Mouse (Mus musculus) small intestine, adult 2 months (tissue): ENCODE measurements around the gene Igfbp7. TPM values are rescaled to one million over a fixed set of nuclear protein-coding genes. Genes with fewer than 3 reads are reported as not detected.

Source experiments
- H3K27ac ChIP-seq: fragments of 200-500 bp; 2 replicates; pipeline ENCODE4 v1.5.1; 2012; ENCODE audit warnings: low read depth, low read length, control low read depth, inconsistent platforms; ENCODE audit not compliant: insufficient read depth
- H3K27me3 ChIP-seq: fragments of 200-500 bp; 2 replicates; pipeline ENCODE4 v1.6.1; 2012; ENCODE audit warnings: mild to moderate bottlenecking, moderate library complexity, low read length, inconsistent platforms; ENCODE audit not compliant: control insufficient read depth, insufficient read depth
- H3K36me3 ChIP-seq: fragments of 200-500 bp; 2 replicates; pipeline ENCODE4 v1.6.1; 2012; ENCODE audit warnings: mild to moderate bottlenecking, low read length, control low read depth, inconsistent platforms; ENCODE audit not compliant: control insufficient read depth, insufficient read depth
- H3K4me1 ChIP-seq: fragments of 200-500 bp; 2 replicates; pipeline ENCODE4 v1.6.1; 2012; ENCODE audit warnings: low read length, inconsistent platforms, mixed read lengths; ENCODE audit not compliant: control insufficient read depth, insufficient read depth, insufficient read length
- H3K4me3 ChIP-seq: fragments of 200-500 bp; 2 replicates; pipeline ENCODE4 v1.5.1; 2012; ENCODE audit warnings: low read depth, mild to moderate bottlenecking, control low read depth, inconsistent platforms, low read length, moderate library complexity
- CTCF ChIP-seq: fragments of 200-500 bp; IDR thresholded peaks from 2 replicates; pipeline ENCODE4 v1.5.1; 2012; ENCODE audit warnings: low read depth, mild to moderate bottlenecking, control low read depth, inconsistent platforms, low read length, moderate library complexity, mixed read lengths; ENCODE audit not compliant: insufficient replicate concordance, insufficient read length; ENCODE audit errors: extremely low read depth
- POLR2A ChIP-seq: fragments of 200-500 bp; IDR thresholded peaks from 2 replicates; pipeline ENCODE4 v1.6.1; 2012; ENCODE audit warnings: low read depth, mild to moderate bottlenecking, control low read depth, inconsistent platforms, low read length, moderate library complexity
- whole genome bisulfite sequencing: fragments of 180-500 bp; shearing (Covaris S2); methylation state at CpG from one replicate; pipeline ENCODE4 v1.1.7; 2018; 5-methylcytosine and 5-hydroxymethylcytosine counted together
- polyA plus RNA-seq: library from polyadenylated mRNA; depleted of rRNA; stranded (reverse); fragments of >200 nt; gene quantifications from 2 replicates; pipeline ENCODE4 v1.2.3, GENCODE M21; 2012

The Igfbp7 gene
- polyA plus RNA-seq, 1 experiment, result 1,449 TPM

- H3K27me3 ChIP-seq, result no peaks in the 10 kb centered on the region
- H3K36me3 ChIP-seq, result no peaks in the 10 kb centered on the region
- 56% methylated on average over 4 of the region's 4 CpGs for WGBS
- peak overlapping the region; percentile 9; the same call in 1 of the 2 replicates for H3K27ac ChIP-seq
- no peak overlapping the region for H3K4me3 ChIP-seq
- TF ChIP-seq POLR2A, result no peak
- no peak for TF ChIP-seq CTCF
- peaks cover 4% of the 10 kb centered on the region for H3K4me1 ChIP-seq
Measured at GRCm38 (mm10) chr5:77361006-77361405, 46.8 kb downstream of the Igfbp7 start.

- TF ChIP-seq CTCF (no peak), POLR2A (no peak)
- Histone ChIP-seq H3K4me3 (no peak overlapping the region), H3K27ac (no peak overlapping the region), H3K4me1 (peaks cover 4% of the 10 kb centered on the region), H3K36me3 (no peaks in the 10 kb centered on the region), H3K27me3 (no peaks in the 10 kb centered on the region)
- WGBS, result 87% methylated on average over 4 of the region's 4 CpGs
Measured at GRCm38 (mm10) chr5:77359971-77360370, 47.9 kb downstream of the Igfbp7 start.

GRCm38 (mm10) chr5:77358347-77358746 is 49.5 kb downstream of the Igfbp7 start:
- TF ChIP-seq CTCF (no peak), POLR2A (no peak)
- Histone ChIP-seq H3K4me3 (peak overlapping the region; percentile 6), H3K27me3 (no peaks in the 10 kb centered on the region), H3K4me1 (peaks cover 9% of the 10 kb centered on the region), H3K27ac (peak overlapping the region; percentile 76), H3K36me3 (no peaks in the 10 kb centered on the region)
- WGBS, result 5% methylated on average over 10 of the region's 10 CpGs

- H3K27ac ChIP-seq, result peak overlapping the region; percentile 76
- 11% methylated on average over 22 of the region's 22 CpGs for WGBS
- H3K4me3 ChIP-seq, result peak overlapping the region; percentile 58
- no peak for TF ChIP-seq CTCF
- 0 out of 2 replicates have a peak, but pooled peaks have one; percentile 19 for TF ChIP-seq POLR2A
- H3K4me1 ChIP-seq, result peaks cover 9% of the 10 kb centered on the region
- no peaks in the 10 kb centered on the region for H3K27me3 ChIP-seq
- H3K36me3 ChIP-seq, result no peaks in the 10 kb centered on the region
Measured at GRCm38 (mm10) chr5:77357405-77358149, 50.3 kb downstream of the Igfbp7 start.

GRCm38 (mm10) chr5:77355307-77356265 is 52.3 kb downstream of the Igfbp7 start:
- Histone ChIP-seq H3K27ac (peak overlapping the region; percentile 17), H3K4me3 (no peak overlapping the region), H3K36me3 (no peaks in the 10 kb centered on the region), H3K27me3 (no peaks in the 10 kb centered on the region), H3K4me1 (peaks cover 9% of the 10 kb centered on the region)
- 74% methylated on average over 19 of the region's 19 CpGs for WGBS
- TF ChIP-seq CTCF, result no peak
- TF ChIP-seq POLR2A, result no peak

- Histone ChIP-seq H3K36me3 (peaks cover 7% of the 10 kb centered on the region), H3K27me3 (no peaks in the 10 kb centered on the region), H3K27ac (no peak overlapping the region), H3K4me3 (no peak overlapping the region; the same call in 1 of the 2 replicates), H3K4me1 (peaks cover 9% of the 10 kb centered on the region)
- 7% methylated on average over 16 of the region's 16 CpGs for WGBS
- TF ChIP-seq CTCF, result peak; percentile 99
- peak; percentile 22; the same call in 1 of the 2 replicates for TF ChIP-seq POLR2A
Measured at GRCm38 (mm10) chr5:77354361-77354787, 53.5 kb downstream of the Igfbp7 start.
